Mouse (Mus musculus): ENCODE measurements at regions not wholly inside any gene's neighbourhood (a gene's known extent, or its start where the extent isn't known, plus 50 kb on each side); places are given as distances from the start of the nearest gene placed in this dataset.

GRCm38 (mm10) chr10:67669066-67669465 is 120.3 kb upstream of the Ado start:
- DNase-seq (ENCODE audit: extremely low spot score, low spot score) = no peak

DNA sequence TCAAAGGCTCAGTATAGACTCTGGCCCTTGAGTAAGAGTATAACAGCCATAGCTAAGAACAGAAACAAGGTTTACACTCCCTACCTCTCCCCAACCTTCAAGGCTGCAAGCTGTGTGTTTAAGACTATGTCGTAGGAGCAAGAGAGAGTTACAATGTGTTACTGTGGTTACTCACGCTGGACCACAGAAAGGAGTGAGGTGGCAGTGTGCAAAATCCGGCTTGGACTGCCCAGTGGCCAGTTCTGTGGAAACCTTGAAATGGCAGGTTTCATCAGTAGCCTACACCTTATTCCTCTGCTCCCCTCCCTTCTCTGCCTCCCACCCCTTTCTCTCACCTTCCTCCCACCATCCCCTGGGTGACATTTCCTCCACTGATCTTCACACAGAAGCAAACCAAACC is 114.3 kb upstream of the Ado start:
- no peak for DNase-seq (ENCODE audit: extremely low spot score, low spot score)

DNA sequence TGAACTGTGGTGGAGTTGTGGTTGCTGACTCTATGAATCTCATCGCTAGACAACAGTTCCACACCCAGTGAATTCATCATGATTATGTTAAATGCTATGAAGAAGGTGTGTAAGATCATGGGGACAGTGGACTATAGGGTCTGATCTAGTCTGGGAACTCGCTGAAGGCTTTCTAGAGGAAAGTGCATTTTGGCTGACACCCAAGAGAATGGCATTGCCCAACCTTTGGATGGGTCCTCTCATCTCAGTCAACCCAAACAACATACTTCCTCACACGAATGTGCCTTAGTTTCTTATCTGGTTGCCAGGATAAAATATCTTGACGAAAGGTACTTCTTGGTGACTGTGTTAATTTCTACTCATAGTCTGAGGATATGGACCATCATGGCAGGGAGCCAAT is 112.9 kb upstream of the Ado start:
- no peak for DNase-seq (ENCODE audit: extremely low spot score, low spot score)

DNA sequence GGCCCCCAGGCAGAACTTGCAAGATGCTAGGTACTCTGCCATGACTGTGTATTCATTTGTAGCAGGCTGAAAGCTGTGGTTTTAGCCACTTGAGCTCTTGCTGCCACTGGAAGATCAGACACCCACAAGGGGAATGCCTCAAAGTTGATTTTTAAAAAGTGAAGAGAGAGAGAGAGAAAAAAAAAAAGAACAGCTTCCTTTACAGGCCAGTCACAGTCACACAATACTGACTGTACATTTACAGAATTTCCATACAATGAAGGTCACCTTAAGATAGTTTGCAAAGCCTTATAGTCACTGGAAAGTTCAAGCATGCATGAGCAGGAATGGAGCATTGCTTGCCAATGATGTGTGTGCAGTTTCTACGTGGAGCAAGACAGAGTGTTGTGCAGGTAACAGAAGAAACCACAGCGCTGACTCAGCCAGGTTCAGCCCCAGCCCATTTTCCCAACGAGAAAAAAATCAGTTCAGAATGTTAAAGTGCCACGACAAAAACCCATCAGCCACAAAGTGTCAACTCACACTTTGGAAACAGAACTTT is 109.3 kb upstream of the Ado start:
- DNase-seq (ENCODE audit: extremely low spot score, low spot score) = no peak

DNA sequence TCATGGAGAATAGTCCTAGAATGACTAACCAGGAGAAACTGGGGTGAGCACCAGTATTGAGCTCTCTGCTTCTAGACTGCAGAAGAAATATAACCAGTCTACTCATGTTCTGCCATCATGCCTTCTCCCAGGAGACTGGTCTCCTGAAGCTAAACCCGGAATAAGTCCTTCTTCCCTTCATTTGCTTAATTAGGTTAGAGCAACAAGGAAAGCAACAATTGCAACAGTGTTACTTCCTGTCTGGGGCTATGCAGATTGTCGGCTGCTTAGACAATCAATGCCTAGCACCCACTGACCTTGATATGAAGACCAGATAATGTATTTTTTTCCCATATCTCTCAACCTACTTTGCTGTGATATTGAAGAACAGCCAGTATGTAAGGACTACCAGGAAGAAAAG is 108.5 kb upstream of the Ado start:
- DNase-seq (ENCODE audit: extremely low spot score, low spot score) = no peak

- DNase-seq (ENCODE audit: extremely low spot score, low spot score) = no peak
Observed at GRCm38 (mm10) chr10:67654518-67654917, 105.8 kb upstream of the Ado start.

GRCm38 (mm10) chr10:67652300-67652699 is 103.5 kb upstream of the Ado start:
- DNase-seq (ENCODE audit: extremely low spot score, low spot score) = no peak

- no peak for DNase-seq (ENCODE audit: extremely low spot score, low spot score)
Observed at GRCm38 (mm10) chr10:67651386-67651785, 102.6 kb upstream of the Ado start.

DNA sequence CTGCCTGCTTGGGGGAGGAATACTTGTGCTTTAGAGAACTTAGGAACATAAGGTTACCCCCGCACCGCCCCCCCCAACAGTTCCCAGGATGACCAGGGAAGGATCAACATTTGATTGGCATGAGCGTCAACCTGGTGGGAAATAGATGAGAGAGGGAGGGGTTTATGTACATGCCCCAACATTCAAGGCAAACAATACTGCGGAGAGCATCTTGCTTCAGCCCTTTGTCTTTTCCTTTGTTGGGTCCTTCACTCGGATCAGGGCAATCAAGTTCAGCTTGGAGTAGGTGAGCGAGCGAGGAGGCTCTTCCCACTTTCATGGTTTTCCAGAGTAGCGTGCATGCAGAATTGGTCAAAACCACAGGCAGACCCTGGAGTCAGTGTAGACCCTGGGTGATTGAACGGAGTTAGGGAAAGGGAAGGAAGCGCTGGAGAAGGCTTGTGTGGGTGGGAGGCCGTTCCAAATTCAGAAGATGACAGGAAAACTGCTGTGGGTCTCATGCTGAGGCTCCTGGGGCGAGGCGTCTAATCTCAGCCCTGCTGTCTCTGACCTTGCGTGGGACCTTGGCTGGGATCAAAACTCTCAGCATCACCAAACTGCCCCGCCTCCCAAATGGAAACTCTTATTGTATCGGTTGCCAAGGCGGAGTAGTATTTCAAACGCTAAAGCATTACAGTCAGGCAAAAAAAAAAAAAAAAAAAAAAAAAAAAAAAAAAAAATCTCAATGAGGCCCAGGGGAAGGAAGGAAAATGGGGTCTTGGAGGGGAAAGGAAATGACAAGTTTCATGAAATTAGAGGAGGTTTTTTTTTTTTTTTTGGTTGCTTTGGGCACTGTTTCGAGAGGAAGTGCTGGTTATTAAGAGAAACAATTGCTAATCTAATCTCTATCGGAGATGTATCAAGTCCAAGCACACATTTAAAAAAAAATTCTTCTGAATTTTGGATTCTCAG is 99.3 kb upstream of the Ado start:
- peak; percentile 29 for DNase-seq (ENCODE audit: extremely low spot score, low spot score)

DNA sequence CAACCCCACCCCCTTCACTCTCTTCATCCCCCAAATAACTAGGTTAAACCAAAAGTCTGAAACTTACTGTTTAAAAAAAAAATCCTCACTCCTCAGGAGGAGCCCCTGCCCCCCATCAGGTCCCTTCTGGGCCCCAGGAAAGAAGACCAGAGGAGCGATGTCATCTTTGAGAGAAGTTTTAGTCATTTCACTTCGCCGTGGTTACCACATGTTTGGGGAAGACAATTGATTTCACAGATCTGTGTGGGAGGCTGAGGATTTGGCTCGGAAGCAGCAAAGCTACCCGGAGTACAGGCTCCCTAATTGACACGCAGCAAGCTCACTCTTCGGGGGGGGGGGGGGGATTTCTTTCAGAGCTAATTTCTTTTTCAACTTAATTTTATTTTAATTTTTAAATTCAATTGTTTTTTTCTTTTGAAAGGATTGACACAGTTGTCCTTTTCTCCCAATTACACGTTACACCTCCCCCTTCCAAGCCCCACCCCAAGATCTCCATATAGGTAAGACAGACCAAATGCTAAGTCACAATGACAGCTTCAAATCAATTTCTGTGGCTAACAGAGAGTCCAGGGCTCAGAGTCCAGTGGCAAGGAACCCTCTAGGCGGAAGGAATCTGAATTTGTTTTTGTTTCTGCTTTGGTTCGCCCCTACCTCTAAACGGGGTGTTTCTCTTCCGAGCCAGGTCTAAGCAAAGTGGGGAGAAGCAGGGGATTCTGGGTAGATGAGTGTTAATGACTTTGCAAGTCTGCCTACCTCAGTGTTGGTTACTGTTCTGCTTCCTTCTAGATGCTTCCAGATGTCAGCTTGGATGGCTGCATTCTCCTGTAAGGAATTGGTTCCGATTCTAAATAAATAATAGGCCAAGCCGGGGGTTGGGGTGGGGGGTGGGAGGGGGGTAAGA is 98.2 kb upstream of the Ado start:
- peak; percentile 34 for DNase-seq (ENCODE audit: extremely low spot score, low spot score)

DNA sequence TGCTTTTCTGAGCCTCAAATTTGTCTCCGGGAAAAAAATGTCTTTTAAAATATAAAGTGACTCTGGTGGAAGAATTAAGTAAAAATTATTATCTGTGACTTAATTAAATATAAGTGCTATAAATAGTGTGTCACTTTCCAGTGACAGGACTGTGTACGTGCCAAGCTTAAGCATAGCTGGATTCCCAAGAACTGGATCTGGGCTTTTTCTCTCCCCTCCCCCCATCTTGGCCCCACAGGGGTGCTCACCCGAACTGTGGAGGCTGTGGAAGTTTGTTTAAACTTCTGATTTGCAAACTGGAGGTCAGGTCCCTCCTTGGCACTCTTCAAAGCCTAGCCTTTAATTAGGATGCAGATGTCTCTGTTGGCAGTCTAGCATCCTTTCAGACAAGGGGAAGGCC is 97.1 kb upstream of the Ado start:
- DNase-seq (ENCODE audit: extremely low spot score, low spot score) = no peak

DNA sequence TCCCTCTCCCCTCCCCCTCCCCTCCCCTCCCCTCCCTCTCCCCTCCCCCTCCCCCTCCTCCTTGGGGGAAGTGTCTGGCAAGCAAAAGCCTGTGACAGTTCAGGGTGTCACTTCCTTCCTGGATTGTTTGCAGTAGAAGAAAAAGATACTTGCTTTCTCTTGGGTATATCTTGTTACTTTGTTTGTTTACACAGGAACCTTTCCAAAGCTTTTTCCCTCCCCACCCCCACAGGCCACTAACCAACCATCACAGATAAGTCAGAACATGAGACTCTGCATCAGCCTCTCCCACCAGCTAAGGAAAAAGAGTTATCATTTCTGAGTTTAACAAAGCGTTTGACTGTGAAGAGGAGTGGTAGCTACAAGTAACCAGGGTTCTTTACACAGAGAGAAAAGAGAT is 95.5 kb upstream of the Ado start:
- no peak for DNase-seq (ENCODE audit: extremely low spot score, low spot score)

DNA sequence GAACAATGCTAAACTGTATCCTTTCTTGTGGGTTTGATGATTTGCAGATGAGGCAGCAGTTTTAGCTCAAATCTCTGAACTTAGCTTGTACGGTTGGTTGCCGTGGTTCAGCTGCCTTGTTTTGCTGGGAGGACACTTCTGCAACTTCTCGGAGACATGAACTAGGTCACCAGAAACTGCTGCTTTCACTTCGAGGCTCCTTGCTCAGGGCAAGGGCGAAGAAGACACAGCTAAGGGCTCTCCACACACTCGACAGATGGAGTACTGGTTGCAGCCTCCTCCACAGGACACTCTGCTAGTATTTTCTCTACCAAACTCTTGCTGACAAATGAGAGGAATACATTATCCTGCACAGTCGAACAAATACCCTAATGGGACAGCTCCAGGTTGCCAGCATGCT is 94.9 kb upstream of the Ado start:
- no peak for DNase-seq (ENCODE audit: extremely low spot score, low spot score)

GRCm38 (mm10) chr10:67637339-67637738 is 88.6 kb upstream of the Ado start:
- peak; percentile 17 for DNase-seq (ENCODE audit: extremely low spot score, low spot score)

DNA sequence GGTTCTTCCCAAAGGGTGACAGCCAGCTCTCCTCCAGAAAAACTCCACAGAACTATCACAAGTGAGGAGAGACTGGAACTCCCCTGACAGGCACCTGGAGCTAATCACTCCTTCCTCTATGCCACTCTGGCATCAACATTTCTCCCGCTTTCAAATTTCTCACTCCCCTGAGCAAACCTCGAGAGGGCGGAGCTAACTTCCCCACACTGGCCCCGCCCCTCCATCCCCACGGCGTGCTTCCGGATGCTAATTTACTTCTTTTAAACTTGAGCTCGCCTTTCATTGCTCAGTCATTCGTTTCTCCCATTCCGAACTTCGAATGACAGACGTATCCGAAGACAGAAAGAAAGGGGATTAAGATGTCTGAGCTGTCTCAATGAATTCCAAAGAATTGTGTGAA is 87.8 kb upstream of the Ado start:
- peak; percentile 23 for DNase-seq (ENCODE audit: extremely low spot score, low spot score)

GRCm38 (mm10) chr10:67634795-67635194 is 86.0 kb upstream of the Ado start:
- DNase-seq (ENCODE audit: extremely low spot score, low spot score) = no peak

- no peak for DNase-seq (ENCODE audit: extremely low spot score, low spot score)
Observed at GRCm38 (mm10) chr10:67633063-67633462, 84.3 kb upstream of the Ado start.

- no peak for DNase-seq (ENCODE audit: extremely low spot score, low spot score)
Observed at GRCm38 (mm10) chr10:67623338-67623737, 74.6 kb upstream of the Ado start.

DNA sequence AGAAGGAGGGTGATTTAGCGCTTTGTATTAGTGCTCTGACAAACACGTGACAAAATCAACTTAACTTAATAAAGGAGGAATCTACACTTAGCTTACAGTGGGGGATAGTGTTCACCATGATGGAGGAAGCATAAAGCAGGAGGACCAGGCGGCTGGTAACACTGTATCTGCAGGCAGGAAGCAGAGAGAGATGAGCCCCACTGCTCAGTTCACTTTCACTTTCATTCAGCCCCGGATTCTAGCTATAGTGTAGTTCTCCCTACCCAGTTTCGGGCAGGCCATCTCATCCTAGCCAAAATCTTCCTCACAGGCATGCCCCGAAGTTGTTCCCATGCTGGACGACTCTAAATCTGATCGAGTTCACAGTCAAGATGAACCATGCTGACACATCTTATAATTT is 71.3 kb upstream of the Ado start:
- no peak for DNase-seq (ENCODE audit: extremely low spot score, low spot score)

DNA sequence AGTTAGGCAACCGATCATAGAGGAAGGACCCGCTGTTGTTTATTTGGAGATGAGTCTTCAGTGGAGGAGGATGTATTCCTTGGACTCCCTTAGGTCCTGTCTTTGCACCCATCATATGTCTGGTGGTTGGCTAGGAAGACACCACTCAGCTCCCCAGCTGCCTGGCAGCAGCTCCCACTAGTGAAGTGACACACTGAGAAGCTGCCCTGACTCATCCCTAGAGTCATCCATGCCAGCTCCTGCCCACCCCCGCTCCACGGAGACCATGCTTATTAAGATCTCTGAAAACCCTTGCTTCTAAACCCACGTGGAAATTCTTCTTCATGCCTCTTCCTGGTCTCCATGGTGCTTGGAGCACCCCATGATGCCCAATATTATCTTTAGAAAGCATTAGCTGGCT is 69.4 kb upstream of the Ado start:
- no peak for DNase-seq (ENCODE audit: extremely low spot score, low spot score)

DNA sequence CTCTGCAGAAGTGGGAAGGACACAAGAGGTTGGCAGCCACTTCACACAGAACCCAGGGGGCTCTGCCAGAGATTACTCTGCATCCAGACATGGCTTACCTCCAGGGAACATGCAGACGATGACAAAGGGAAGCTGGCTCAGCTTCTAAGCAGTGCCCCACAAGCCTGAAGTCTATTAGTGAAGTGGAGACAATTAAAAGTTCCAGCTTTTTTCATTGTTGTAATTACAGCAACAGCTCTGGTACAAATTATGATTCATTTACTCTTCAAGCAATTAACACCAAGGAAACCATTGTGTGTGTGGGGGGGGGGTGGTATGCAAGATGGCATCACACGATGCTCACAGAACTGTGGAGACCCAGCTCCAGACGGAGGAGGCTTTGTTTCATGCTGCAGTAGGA is 66.3 kb upstream of the Ado start:
- no peak for DNase-seq (ENCODE audit: extremely low spot score, low spot score)

GRCm38 (mm10) chr10:67610689-67611088 is 61.9 kb upstream of the Ado start:
- no peak for DNase-seq (ENCODE audit: extremely low spot score, low spot score)
